Mouse (Mus musculus): ENCODE data around the gene Efna2.

Gene Efna2

DNA sequence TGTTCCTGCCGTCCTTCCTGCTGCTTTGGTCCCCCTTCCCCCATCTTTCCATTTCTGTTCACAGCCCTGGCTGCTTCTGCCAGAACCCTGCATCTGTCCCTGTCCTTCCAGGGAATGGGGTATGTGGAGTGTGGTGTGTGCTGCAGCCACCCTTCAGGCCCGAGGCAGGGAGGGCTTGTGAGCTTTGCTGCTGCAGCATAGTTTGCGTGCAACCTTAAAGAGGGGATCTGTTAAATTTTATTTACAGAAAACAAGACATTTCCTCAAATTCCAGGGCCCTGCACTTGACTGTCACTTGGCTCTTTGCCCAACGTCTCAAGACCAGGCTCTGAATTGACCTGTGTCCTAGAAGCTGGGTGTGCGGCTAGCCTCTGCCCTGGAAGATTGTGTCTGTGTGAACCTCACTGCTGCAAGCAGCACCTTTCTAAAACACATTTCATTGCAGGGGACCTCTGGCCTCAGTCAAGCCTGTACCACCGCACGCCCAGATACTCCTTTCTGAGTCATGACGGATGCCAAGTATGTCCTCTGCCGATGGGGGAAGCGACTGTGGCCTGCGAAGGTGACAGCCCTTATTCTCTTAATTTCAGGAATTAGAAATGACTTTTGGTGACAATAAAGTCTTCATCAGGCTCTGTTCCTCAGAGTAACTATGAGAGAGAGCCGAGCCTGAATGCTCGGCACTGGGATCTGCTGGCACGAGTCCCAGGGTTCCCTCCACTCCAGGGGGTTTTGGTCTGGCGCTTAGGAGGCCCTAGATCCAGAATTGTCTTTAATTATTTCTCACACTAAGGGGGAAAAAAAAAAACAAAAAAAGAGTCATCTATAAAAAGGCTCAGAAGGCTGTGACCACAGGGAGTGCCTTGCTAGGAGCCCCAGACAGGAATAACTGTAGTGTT is 48.8 kb downstream of the Efna2 start:
- Histone ChIP-seq H3K27me3 (ENCODE audit: control insufficient read depth, insufficient read depth, low read length, poor library complexity, severe bottlenecking) (no peaks in the 10 kb centered on the region), H3K36me3 (ENCODE audit: control insufficient read depth, insufficient read depth, low read length, poor library complexity, severe bottlenecking) (no peaks in the 10 kb centered on the region; the same call in 1 of the 2 replicates)
- no peak for DNase-seq (ENCODE audit: low read depth, low spot score)

DNA sequence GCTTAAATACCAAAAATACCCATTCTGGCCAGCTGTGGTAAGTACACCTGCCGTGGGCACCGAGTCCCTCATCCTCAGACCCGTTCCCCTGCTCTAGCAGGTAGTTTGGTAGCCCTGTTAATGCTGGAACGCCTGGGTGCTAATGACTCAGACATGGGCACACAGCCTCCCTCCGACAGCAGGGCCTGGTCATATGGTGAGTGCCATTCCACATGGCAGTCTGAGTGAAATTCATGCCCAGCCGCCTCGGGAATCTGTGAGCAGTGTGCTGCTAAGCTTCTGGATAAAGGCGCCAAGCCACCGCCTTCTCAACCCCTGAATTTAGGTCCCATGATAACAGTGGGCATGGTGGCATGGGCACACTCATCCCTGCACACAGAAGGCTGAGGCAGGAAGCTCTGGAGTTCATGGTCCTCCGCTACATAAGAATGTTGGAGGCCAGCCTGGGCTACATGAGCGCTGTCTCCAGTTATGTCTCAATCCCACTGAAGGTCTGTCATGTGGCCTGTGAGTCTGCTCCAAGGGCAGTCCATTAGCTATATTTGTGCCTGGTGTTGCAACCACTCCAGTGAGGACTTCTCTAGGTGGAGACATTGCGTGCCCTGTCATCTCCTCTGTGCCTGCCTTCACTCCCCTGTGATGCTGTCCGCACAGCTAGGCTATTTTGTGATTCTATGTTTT is 57.0 kb downstream of the Efna2 start:
- Histone ChIP-seq H3K36me3 (ENCODE audit: control insufficient read depth, insufficient read depth, low read length, poor library complexity, severe bottlenecking) (peaks cover 7% of the 10 kb centered on the region), H3K27me3 (ENCODE audit: control insufficient read depth, insufficient read depth, low read length, poor library complexity, severe bottlenecking) (no peaks in the 10 kb centered on the region)
- DNase-seq (ENCODE audit: low read depth, low spot score), result no peak

GRCm38 (mm10) chr10:80237020-80237419 is 57.7 kb downstream of the Efna2 start:
- H3K27me3 ChIP-seq (ENCODE audit: control insufficient read depth, insufficient read depth, low read length, poor library complexity, severe bottlenecking), result no peaks in the 10 kb centered on the region
- peaks cover 7% of the 10 kb centered on the region for H3K36me3 ChIP-seq (ENCODE audit: control insufficient read depth, insufficient read depth, low read length, poor library complexity, severe bottlenecking)
- no peak for DNase-seq (ENCODE audit: low read depth, low spot score)

DNA sequence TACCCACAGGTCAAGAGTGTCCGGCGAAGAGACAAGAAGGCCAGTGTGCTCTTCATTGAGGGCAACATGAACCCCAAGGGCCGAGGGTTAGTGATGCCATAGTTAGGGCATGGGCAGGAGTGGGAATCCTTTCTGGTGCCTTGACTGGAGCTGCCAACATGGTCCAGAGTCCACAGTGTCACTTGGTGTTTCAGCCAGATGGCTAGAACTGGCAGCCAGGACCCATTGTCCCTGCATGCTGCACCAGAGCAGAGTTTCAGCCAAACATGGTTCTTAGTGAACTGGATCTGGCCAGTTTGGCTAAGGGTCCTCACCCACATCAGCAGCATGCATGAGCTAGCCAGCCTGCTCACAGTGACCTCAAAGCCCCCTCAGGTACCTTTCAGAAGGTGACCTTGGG is 59.0 kb downstream of the Efna2 start:
- Histone ChIP-seq H3K36me3 (ENCODE audit: control insufficient read depth, insufficient read depth, low read length, poor library complexity, severe bottlenecking) (peaks cover 7% of the 10 kb centered on the region), H3K27me3 (ENCODE audit: control insufficient read depth, insufficient read depth, low read length, poor library complexity, severe bottlenecking) (no peaks in the 10 kb centered on the region)
- DNase-seq (ENCODE audit: low read depth, low spot score), result no peak
